Mouse (Mus musculus): ENCODE measurements around the gene Bcap31.

- TF ChIP-seq GATA1 (IDR thresholded peaks at IDR 0.05; ENCODE audit: borderline replicate concordance, low read length): no peak
- no peak for TF ChIP-seq FLI1 (IDR thresholded peaks at IDR 0.05; ENCODE audit: low read length)
Observed at GRCm38 (mm10) chrX:73744774-73745481, 29.0 kb upstream of the Bcap31 start.

Data from megakaryocyte, embryonic 14.5 days (primary cell).